Mouse (Mus musculus) hematopoietic stem cell, adult 5-6 weeks (primary cell): ENCODE results near the gene Pigo. TPM values are rescaled to one million over a fixed set of nuclear protein-coding genes. Genes with fewer than 3 reads are reported as not detected.

ENCODE experiments used
- total RNA-seq: library from RNA; stranded (forward); fragments of 172-1452, 232-1000 nt; gene quantifications from 2 replicates; pipeline ENCODE4 v1.2.3, GENCODE M21; 2017

The Pigo gene
- total RNA-seq, 1 experiment from 2014 or later: 11.4 TPM

Other genes starting within 250 kb of the Pigo start
- gene Fam205a1, start 171.9 kb downstream of the Pigo start, total RNA-seq: not detected in 2 replicates
- gene Gm12394, start 169.0 kb downstream of the Pigo start, total RNA-seq: not detected in 2 replicates
- gene Fam205c, start 151.6 kb downstream of the Pigo start, total RNA-seq: not detected in 2 replicates
- not detected in 2 replicates for gene Phf24, start 109.2 kb downstream of the Pigo start, total RNA-seq
- gene Dnajb5, start 76.0 kb downstream of the Pigo start, total RNA-seq: 0.65 and 1.3 TPM in 2 replicates
- gene 1700022I11Rik, start 56.2 kb downstream of the Pigo start, total RNA-seq: 2.6 TPM in 1 of 2 replicates, not detected in the other
- 275 and 278 TPM in 2 replicates for gene Vcp, start 25.3 kb downstream of the Pigo start, total RNA-seq
- 13.8 and 25.6 TPM in 2 replicates for gene Fancg, start 15.3 kb downstream of the Pigo start, total RNA-seq
- 94.2 and 140 TPM in 2 replicates for gene Stoml2, start 5.9 kb upstream of the Pigo start, total RNA-seq
- 2.3 and 6.2 TPM in 2 replicates for gene Fam214b, start 20.4 kb upstream of the Pigo start, total RNA-seq
- gene Unc13b, start 33.1 kb upstream of the Pigo start, total RNA-seq: 5.0 and 7.6 TPM in 2 replicates
- gene Atp8b5, start 241.3 kb upstream of the Pigo start, total RNA-seq: 0.79 and 3.6 TPM in 2 replicates